Mouse (Mus musculus) ES-E14 (cell line): Measurements from ENCODE around the gene Cct4.

Experiments
- CHD2 ChIP-seq: IDR thresholded peaks from 2 replicates; pipeline ENCODE4 v1.6.1; 2014; ENCODE audit warnings: mild to moderate bottlenecking, low read depth, low read length, inconsistent platforms
- HCFC1 ChIP-seq: IDR thresholded peaks from 2 replicates; pipeline ENCODE4 v1.6.1; 2012; ENCODE audit warnings: low read length, inconsistent platforms, borderline replicate concordance; ENCODE audit not compliant: insufficient read depth
- MAFK ChIP-seq: IDR thresholded peaks from 2 replicates; pipeline ENCODE4 v1.6.1; 2014; ENCODE audit warnings: mild to moderate bottlenecking, low read depth, low read length, inconsistent platforms; ENCODE audit not compliant: insufficient read depth
- ZC3H11A ChIP-seq: IDR thresholded peaks from 2 replicates; pipeline ENCODE4 v1.6.1; 2012; ENCODE audit warnings: low read depth, mild to moderate bottlenecking, inconsistent platforms, low read length, borderline replicate concordance
- ZNF384 ChIP-seq: IDR thresholded peaks from 2 replicates; pipeline ENCODE4 v1.6.1; 2012; ENCODE audit warnings: low read depth, low read length, inconsistent platforms

DNA sequence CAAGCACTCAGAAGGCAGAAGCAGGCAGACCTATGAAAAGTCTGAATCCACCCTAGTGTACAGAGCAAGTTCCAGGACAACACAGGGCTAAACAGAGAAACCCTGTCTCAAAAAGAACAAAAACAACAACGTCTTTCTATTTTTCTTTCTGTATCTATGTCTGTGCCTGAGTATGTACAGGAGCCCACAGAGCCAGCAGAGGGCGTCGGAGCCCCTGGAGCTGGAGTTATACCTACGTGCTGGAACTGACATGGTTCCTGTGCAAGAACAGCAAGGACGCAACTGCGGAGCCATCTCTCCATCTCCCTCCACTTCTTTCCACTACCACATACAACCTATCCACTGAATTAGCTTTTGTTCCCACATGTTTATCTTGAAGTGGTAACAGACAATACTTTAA lies 40.2 kb upstream of the Cct4 start:
- no peak for TF ChIP-seq CHD2
- TF ChIP-seq MAFK: no peak
- TF ChIP-seq ZNF384: no peak
- TF ChIP-seq HCFC1: no peak
- TF ChIP-seq ZC3H11A: no peak
